Mouse (Mus musculus) layer of hippocampus, adult 9-11 months (tissue): ENCODE measurements at regions not wholly inside any gene's neighbourhood (a gene's known extent, or its start where the extent isn't known, plus 50 kb on each side); places are given as distances from the start of the nearest gene placed in this dataset.
"Not testable (repeated sequence)": the region's sequence is repeated elsewhere in the genome, so short reads cannot be mapped to it uniquely, and the experiment has no call there.

Experiments
- DNase-seq: peaks from one replicate; pipeline ENCODE4 v3.0.0; 2022

- not testable (repeated sequence) for DNase-seq
Observed at GRCm38 (mm10) chr1:101901601-101902000, 2129.0 kb downstream of the Cntnap5b start.

GRCm38 (mm10) chr1:101902154-101902825 lies 2129.7 kb downstream of the Cntnap5b start:
- peak; percentile 7 for DNase-seq

GRCm38 (mm10) chr1:101902826-101903210 lies 2130.3 kb downstream of the Cntnap5b start:
- not testable (repeated sequence) for DNase-seq

GRCm38 (mm10) chr1:101916991-101917390 lies 2144.4 kb downstream of the Cntnap5b start:
- not testable (repeated sequence) for DNase-seq

- no peak for DNase-seq
Observed at GRCm38 (mm10) chr1:101918872-101919271, 2146.3 kb downstream of the Cntnap5b start.

GRCm38 (mm10) chr1:101941107-101941506 lies 2168.5 kb downstream of the Cntnap5b start:
- no peak for DNase-seq
